Mouse (Mus musculus): ENCODE results near the gene Tuba4a. TPM values are rescaled to one million over a fixed set of nuclear protein-coding genes. Genes with fewer than 3 reads are reported as not detected.

Tuba4a gene
- total and polyA plus RNA-seq, 2 experiments from 2014 or later: 163 to 235 TPM

- peak overlapping the region; percentile 62; the same call in 1 of the 2 replicates for H3K9ac ChIP-seq (replicated peaks; ENCODE audit: low read length)
- peaks cover 5% of the 10 kb centered on the region for H3K4me1 ChIP-seq (ENCODE audit: insufficient read depth, low read length)
- H3K36me3 ChIP-seq (ENCODE audit: insufficient read depth, low read length): peaks cover 23% of the 10 kb centered on the region
- peaks cover 13% of the 10 kb centered on the region; the same call in 1 of the 2 replicates for H3K27me3 ChIP-seq (ENCODE audit: insufficient read depth, low read length)
- DNase-seq (ENCODE audit: low spot score) (no peak), ATAC-seq (peak; percentile 3; the same call in 1 of the 2 replicates)
- WGBS: 6% methylated on average over 6 of the region's 6 CpGs
- H3K9me3 ChIP-seq (ENCODE audit: low read length): no peaks in the 10 kb centered on the region
- H3K4me3 ChIP-seq (ENCODE audit: low read length): peak overlapping the region; percentile 46
- no peak overlapping the region for H3K27ac ChIP-seq
- TF ChIP-seq CTCF (IDR thresholded peaks at IDR 0.05; ENCODE audit: low read depth): no peak
- H3K4me2 ChIP-seq (ENCODE audit: low read depth, low read length): peak overlapping the region; percentile 74
Measured at GRCm38 (mm10) chr1:75217893-75218226, 1.8 kb downstream of the Tuba4a start.

- DNase-seq (ENCODE audit: low spot score) (no peak), ATAC-seq (no peak)
- Histone ChIP-seq H3K27ac (no peak overlapping the region), H3K27me3 (ENCODE audit: insufficient read depth, low read length) (peaks cover 13% of the 10 kb centered on the region; the same call in 1 of the 2 replicates), H3K9me3 (ENCODE audit: low read length) (no peaks in the 10 kb centered on the region), H3K4me1 (ENCODE audit: insufficient read depth, low read length) (peaks cover 6% of the 10 kb centered on the region), H3K4me3 (ENCODE audit: low read length) (no peak overlapping the region), H3K4me2 (ENCODE audit: low read depth, low read length) (0 out of 2 replicates have a peak overlapping the region, but pooled peaks have one; percentile 74), H3K9ac (replicated peaks; ENCODE audit: low read length) (no peak overlapping the region), H3K36me3 (ENCODE audit: insufficient read depth, low read length) (peaks cover 28% of the 10 kb centered on the region)
- no peak for TF ChIP-seq CTCF (IDR thresholded peaks at IDR 0.05; ENCODE audit: low read depth)
- 73% methylated on average over 13 of the region's 13 CpGs for WGBS
Measured at GRCm38 (mm10) chr1:75216797-75217585, 2.7 kb downstream of the Tuba4a start.

- peaks cover 14% of the 10 kb centered on the region for H3K4me1 ChIP-seq (ENCODE audit: insufficient read depth, low read length)
- ATAC-seq (no peak), DNase-seq (ENCODE audit: low spot score) (no peak)
- no peaks in the 10 kb centered on the region for H3K9me3 ChIP-seq (ENCODE audit: low read length)
- WGBS: 82% methylated on average over 9 of the region's 9 CpGs
- H3K27ac ChIP-seq: no peak overlapping the region
- H3K9ac ChIP-seq (replicated peaks; ENCODE audit: low read length): no peak overlapping the region
- H3K27me3 ChIP-seq (ENCODE audit: insufficient read depth, low read length): peaks cover 4% of the 10 kb centered on the region; the same call in 1 of the 2 replicates
- no peak for TF ChIP-seq CTCF (IDR thresholded peaks at IDR 0.05; ENCODE audit: low read depth)
- H3K4me3 ChIP-seq (ENCODE audit: low read length): no peak overlapping the region
- no peak overlapping the region for H3K4me2 ChIP-seq (ENCODE audit: low read depth, low read length)
- H3K36me3 ChIP-seq (ENCODE audit: insufficient read depth, low read length): peaks cover 28% of the 10 kb centered on the region
Measured at GRCm38 (mm10) chr1:75215785-75216184, 3.9 kb downstream of the Tuba4a start.

- peaks cover 17% of the 10 kb centered on the region for H3K4me1 ChIP-seq (ENCODE audit: insufficient read depth, low read length)
- H3K9me3 ChIP-seq (ENCODE audit: low read length): no peaks in the 10 kb centered on the region
- H3K27me3 ChIP-seq (ENCODE audit: insufficient read depth, low read length): no peaks in the 10 kb centered on the region
- 60% methylated on average over 5 of the region's 5 CpGs for WGBS
- no peak for TF ChIP-seq CTCF (IDR thresholded peaks at IDR 0.05; ENCODE audit: low read depth)
- no peak overlapping the region for H3K4me2 ChIP-seq (ENCODE audit: low read depth, low read length)
- H3K36me3 ChIP-seq (ENCODE audit: insufficient read depth, low read length): peaks cover 28% of the 10 kb centered on the region
- peak; percentile 60 for DNase-seq (ENCODE audit: low spot score)
- peak; percentile 8; the same call in 1 of the 2 replicates for ATAC-seq
- no peak overlapping the region for H3K4me3 ChIP-seq (ENCODE audit: low read length)
- no peak overlapping the region for H3K9ac ChIP-seq (replicated peaks; ENCODE audit: low read length)
- H3K27ac ChIP-seq: peak overlapping the region; percentile 48; the same call in 1 of the 2 replicates
Measured at GRCm38 (mm10) chr1:75214886-75215285, 4.8 kb downstream of the Tuba4a start.

GRCm38 (mm10) chr1:75214442-75214841 lies 5.2 kb downstream of the Tuba4a start:
- H3K4me3 ChIP-seq (ENCODE audit: low read length): no peak overlapping the region
- 75% methylated on average over 2 of the region's 2 CpGs for WGBS
- H3K4me2 ChIP-seq (ENCODE audit: low read depth, low read length): no peak overlapping the region
- H3K4me1 ChIP-seq (ENCODE audit: insufficient read depth, low read length): peaks cover 12% of the 10 kb centered on the region
- H3K9me3 ChIP-seq (ENCODE audit: low read length): no peaks in the 10 kb centered on the region
- no peak for TF ChIP-seq CTCF (IDR thresholded peaks at IDR 0.05; ENCODE audit: low read depth)
- peak overlapping the region; percentile 48; the same call in 1 of the 2 replicates for H3K27ac ChIP-seq
- ATAC-seq: no peak
- H3K36me3 ChIP-seq (ENCODE audit: insufficient read depth, low read length): peaks cover 28% of the 10 kb centered on the region
- H3K9ac ChIP-seq (replicated peaks; ENCODE audit: low read length): no peak overlapping the region
- DNase-seq (ENCODE audit: low spot score): peak; percentile 17
- no peaks in the 10 kb centered on the region for H3K27me3 ChIP-seq (ENCODE audit: insufficient read depth, low read length)

GRCm38 (mm10) chr1:75213096-75213495 lies 6.6 kb downstream of the Tuba4a start:
- TF ChIP-seq CTCF (IDR thresholded peaks at IDR 0.05; ENCODE audit: low read depth): no peak
- H3K9me3 ChIP-seq (ENCODE audit: low read length): no peaks in the 10 kb centered on the region
- H3K9ac ChIP-seq (replicated peaks; ENCODE audit: low read length): no peak overlapping the region
- H3K27ac ChIP-seq: no peak overlapping the region
- peaks cover 20% of the 10 kb centered on the region for H3K4me1 ChIP-seq (ENCODE audit: insufficient read depth, low read length)
- no peak overlapping the region for H3K4me2 ChIP-seq (ENCODE audit: low read depth, low read length)
- H3K36me3 ChIP-seq (ENCODE audit: insufficient read depth, low read length): peaks cover 28% of the 10 kb centered on the region
- ATAC-seq (no peak), DNase-seq (ENCODE audit: low spot score) (no peak)
- H3K4me3 ChIP-seq (ENCODE audit: low read length): no peak overlapping the region
- WGBS: 93% methylated on average over 7 of the region's 7 CpGs
- H3K27me3 ChIP-seq (ENCODE audit: insufficient read depth, low read length): no peaks in the 10 kb centered on the region

GRCm38 (mm10) chr1:75212542-75212941 lies 7.1 kb downstream of the Tuba4a start:
- no peak for TF ChIP-seq CTCF (IDR thresholded peaks at IDR 0.05; ENCODE audit: low read depth)
- 80% methylated on average over 4 of the region's 4 CpGs for WGBS
- Histone ChIP-seq H3K36me3 (ENCODE audit: insufficient read depth, low read length) (peaks cover 28% of the 10 kb centered on the region), H3K9me3 (ENCODE audit: low read length) (no peaks in the 10 kb centered on the region), H3K27me3 (ENCODE audit: insufficient read depth, low read length) (no peaks in the 10 kb centered on the region), H3K4me1 (ENCODE audit: insufficient read depth, low read length) (peaks cover 20% of the 10 kb centered on the region), H3K4me3 (ENCODE audit: low read length) (no peak overlapping the region), H3K27ac (no peak overlapping the region), H3K9ac (replicated peaks; ENCODE audit: low read length) (no peak overlapping the region), H3K4me2 (ENCODE audit: low read depth, low read length) (no peak overlapping the region)
- ATAC-seq: no peak
- DNase-seq (ENCODE audit: low spot score): no peak
